Mouse (Mus musculus): ENCODE data around the gene Map3k10.
A peak's percentile ranks its signal among the peaks of the same experiment; 100 is the strongest.

The Map3k10 gene

GRCm38 (mm10) chr7:27674522-27675221 is at the start of gene Map3k10:
TSS of gene Map3k10 (minus strand) at chr7:27674598.
- peak; percentile 97 for DNase-seq

GRCm38 (mm10) chr7:27721951-27722350 is 47.6 kb upstream of the Map3k10 start:
- no peak for DNase-seq

- DNase-seq: no peak
Measured at GRCm38 (mm10) chr7:27710402-27710801, 36.0 kb upstream of the Map3k10 start.

- no peak for DNase-seq
Measured at GRCm38 (mm10) chr7:27696711-27697110, 22.3 kb upstream of the Map3k10 start.

- DNase-seq: peak; percentile 62
Measured at GRCm38 (mm10) chr7:27691076-27691475, 16.7 kb upstream of the Map3k10 start.

- peak; percentile 93 for DNase-seq
Measured at GRCm38 (mm10) chr7:27688815-27689612, 14.6 kb upstream of the Map3k10 start, which contains the start of gene Zfp607b. TSS of gene Zfp607b (plus strand) at chr7:27689340.

GRCm38 (mm10) chr7:27688246-27688788 is 13.9 kb upstream of the Map3k10 start:
- DNase-seq: peak; percentile 14

GRCm38 (mm10) chr7:27687836-27688235 is 13.4 kb upstream of the Map3k10 start:
- no peak for DNase-seq

- DNase-seq: no peak
Measured at GRCm38 (mm10) chr7:27687043-27687442, 12.6 kb upstream of the Map3k10 start.

- no peak for DNase-seq
Measured at GRCm38 (mm10) chr7:27685681-27686080, 11.3 kb upstream of the Map3k10 start.

- DNase-seq: no peak
Measured at GRCm38 (mm10) chr7:27685220-27685619, 10.8 kb upstream of the Map3k10 start.

GRCm38 (mm10) chr7:27683218-27683617 is 8.8 kb upstream of the Map3k10 start:
- no peak for DNase-seq

- DNase-seq: peak; percentile 26
Measured at GRCm38 (mm10) chr7:27675222-27675612, 819 bp upstream of the Map3k10 start.

GRCm38 (mm10) chr7:27674195-27674521 is 240 bp downstream of the Map3k10 start:
- DNase-seq: no peak

- DNase-seq: peak; percentile 49
Measured at GRCm38 (mm10) chr7:27673575-27674131, 745 bp downstream of the Map3k10 start.

- DNase-seq: no peak
Measured at GRCm38 (mm10) chr7:27673064-27673574, 1.3 kb downstream of the Map3k10 start.

GRCm38 (mm10) chr7:27662038-27662437 is 12.4 kb downstream of the Map3k10 start:
- DNase-seq: no peak

GRCm38 (mm10) chr7:27658712-27659663 is 15.4 kb downstream of the Map3k10 start:
- no peak for DNase-seq

GRCm38 (mm10) chr7:27657824-27658395 is 16.5 kb downstream of the Map3k10 start:
- DNase-seq: no peak

GRCm38 (mm10) chr7:27656600-27656999 is 17.8 kb downstream of the Map3k10 start:
- no peak for DNase-seq

- DNase-seq: no peak
Measured at GRCm38 (mm10) chr7:27655545-27655944, 18.9 kb downstream of the Map3k10 start.

Measured in thymus, postnatal 14 days (tissue).